Mouse (Mus musculus) cerebellum, adult 2 months (tissue): Measurements from ENCODE around the gene Mapk13.

ENCODE experiments used
- CTCF ChIP-seq: fragments of 200-500 bp; IDR thresholded peaks from 2 replicates; pipeline ENCODE4 v1.5.1; 2011; ENCODE audit warnings: low read depth, mild to moderate bottlenecking, control low read depth, low read length, moderate library complexity, borderline replicate concordance; ENCODE audit not compliant: insufficient read depth
- POLR2A ChIP-seq: fragments of 200-500 bp; IDR thresholded peaks from 2 replicates; pipeline ENCODE4 v1.6.1; 2011; ENCODE audit warnings: low read length, control low read depth, borderline replicate concordance; ENCODE audit not compliant: insufficient read depth

- TF ChIP-seq POLR2A: no peak
- TF ChIP-seq CTCF: no peak
Observed at GRCm38 (mm10) chr17:28815384-28816004, 46.4 kb downstream of the Mapk13 start.
